In genomic region chr5:122899777-122900557, GRCm38 (mm10) we compare ENCODE assay signal across 8 mouse cellular contexts. TPM values are rescaled to one million over a fixed set of nuclear protein-coding genes. Genes with fewer than 3 reads are reported as not detected.
DNase-seq lines count a peak whose midpoint lies in the region; ATAC-seq and TF ChIP-seq lines count a peak whose summit lies in the region.

No protein-coding gene starts in this region.

- TF ChIP-seq RAD21 in MEL (IDR thresholded peaks at IDR 0.05; ENCODE audit: low read depth, low read length): no peak

- TF ChIP-seq EP300 in MEL (IDR thresholded peaks at IDR 0.05; ENCODE audit: low read depth in 1 of 2, low read length in 2 of 2): no peak

- peak; percentile 97 for ATAC-seq in forebrain, postnatal 0 days
- peak; percentile 99 for ATAC-seq in lung, embryonic 14.5 days (ENCODE audit: insufficient read depth)

- no peak for TF ChIP-seq CTCF in MEL (IDR thresholded peaks at IDR 0.05 in 2 of 3, conservative IDR thresholded peaks at IDR 0.05 in 1 of 3; ENCODE audit: control insufficient read depth in 1 of 3, insufficient read depth in 1 of 3, low read depth in 2 of 3, low read length in 3 of 3, poor library complexity in 1 of 3, severe bottlenecking in 1 of 3)
- no peak for TF ChIP-seq CTCF in cerebellum, adult 2 months (IDR thresholded peaks at IDR 0.05; ENCODE audit: borderline replicate concordance, insufficient read depth, low read depth, low read length)
- peak; percentile 30; the same call in 1 of the 2 replicates for TF ChIP-seq CTCF in forebrain, postnatal 0 days (IDR thresholded peaks at IDR 0.05; ENCODE audit: low read depth)
- TF ChIP-seq CTCF in lung, embryonic 14.5 days (IDR thresholded peaks at IDR 0.05; ENCODE audit: low read depth): no peak
- TF ChIP-seq CTCF in olfactory bulb, adult 2 months (IDR thresholded peaks at IDR 0.05; ENCODE audit: insufficient read depth, low read depth, low read length): no peak

- peaks cover 22% of the 10 kb centered on the region for H3K79me2 ChIP-seq in MEL (ENCODE audit: control insufficient read depth, insufficient read depth, low read length, poor library complexity)

- H3K4me1 ChIP-seq in MEL (ENCODE audit: control insufficient read depth in 1 of 2, insufficient read depth in 2 of 2, low read length in 2 of 2): peaks cover 11 to 33% of the 10 kb centered on the region in 2 experiments
- peaks cover 2% of the 10 kb centered on the region; the same call in 1 of the 2 replicates for H3K4me1 ChIP-seq in cerebellum, adult 2 months (ENCODE audit: control insufficient read depth, insufficient read depth, low read length)
- peaks cover 19% of the 10 kb centered on the region for H3K4me1 ChIP-seq in forebrain, postnatal 0 days (ENCODE audit: insufficient read depth)
- peaks cover 11% of the 10 kb centered on the region for H3K4me1 ChIP-seq in lung, embryonic 14.5 days (ENCODE audit: insufficient read depth)
- peaks cover 6% of the 10 kb centered on the region for H3K4me1 ChIP-seq in olfactory bulb, adult 2 months (ENCODE audit: control insufficient read depth, insufficient read depth, low read length)

- no peaks in the 10 kb centered on the region for H3K9me3 ChIP-seq in MEL (replicated peaks; ENCODE audit: insufficient read depth, low read length)
- no peaks in the 10 kb centered on the region for H3K9me3 ChIP-seq in forebrain, postnatal 0 days (ENCODE audit: low read length)
- no peaks in the 10 kb centered on the region for H3K9me3 ChIP-seq in lung, embryonic 14.5 days (ENCODE audit: low read depth, low read length)

- peak overlapping the region; percentile 82 to 99 for H3K4me3 ChIP-seq in MEL (ENCODE audit: control insufficient read depth in 1 of 2, insufficient read depth in 1 of 2, low read depth in 2 of 2, low read length in 2 of 2)
- H3K4me3 ChIP-seq in cerebellum, adult 2 months (replicated peaks; ENCODE audit: insufficient read depth, low read depth, low read length): peak overlapping the region; percentile 69
- peak overlapping the region; percentile 93 for H3K4me3 ChIP-seq in forebrain, postnatal 0 days (ENCODE audit: low read depth, low read length)
- peak overlapping the region; percentile 78 for H3K4me3 ChIP-seq in lung, embryonic 14.5 days (ENCODE audit: low read depth, low read length)
- peak overlapping the region; percentile 78 for H3K4me3 ChIP-seq in olfactory bulb, adult 2 months (ENCODE audit: insufficient read depth, low read depth, low read length)

- H3K36me3 ChIP-seq in MEL (ENCODE audit: control insufficient read depth in 1 of 2, insufficient read depth in 2 of 2, low read length in 2 of 2): peaks cover 0 to 30% of the 10 kb centered on the region in 2 experiments; a peak in 2 of 4 replicates
- no peaks in the 10 kb centered on the region; the same call in 1 of the 2 replicates for H3K36me3 ChIP-seq in forebrain, postnatal 0 days (ENCODE audit: insufficient read depth)
- H3K36me3 ChIP-seq in lung, embryonic 14.5 days (ENCODE audit: insufficient read depth): no peaks in the 10 kb centered on the region

- H3K27ac ChIP-seq in MEL (ENCODE audit: control insufficient read depth, low read depth, low read length): peak overlapping the region; percentile 54
- peak overlapping the region; percentile 34; the same call in 1 of the 2 replicates for H3K27ac ChIP-seq in cerebellum, adult 2 months (ENCODE audit: insufficient read depth, low read length)
- peak overlapping the region; percentile 87 for H3K27ac ChIP-seq in forebrain, postnatal 0 days (ENCODE audit: low read depth, low read length)
- H3K27ac ChIP-seq in lung, embryonic 14.5 days (ENCODE audit: low read depth): peak overlapping the region; percentile 90
- no peak overlapping the region for H3K27ac ChIP-seq in olfactory bulb, adult 2 months (ENCODE audit: insufficient read depth, low read depth, low read length)

- peak overlapping the region; percentile 93 for H3K9ac ChIP-seq in MEL (ENCODE audit: control insufficient read depth, low read depth, low read length, poor library complexity, severe bottlenecking)
- peak overlapping the region; percentile 68 for H3K9ac ChIP-seq in forebrain, postnatal 0 days
- H3K9ac ChIP-seq in lung, embryonic 14.5 days: peak overlapping the region; percentile 90

- WGBS in cerebellum, adult 2 months: 2% methylated on average over 115 of the region's 120 CpGs
- WGBS in forebrain, postnatal 0 days: under 1% methylated on average over 92 of the region's 120 CpGs
- WGBS in lung, embryonic 14.5 days: under 1% methylated on average over 91 of the region's 120 CpGs
- under 1% methylated on average over 101 of the region's 120 CpGs for WGBS in olfactory bulb, adult 2 months

- H3K4me2 ChIP-seq in forebrain, postnatal 0 days (ENCODE audit: low read depth): peak overlapping the region; percentile 71
- peak overlapping the region; percentile 90 for H3K4me2 ChIP-seq in lung, embryonic 14.5 days

- H3K27me3 ChIP-seq in MEL (ENCODE audit: control insufficient read depth in 1 of 2, insufficient read depth in 2 of 2, low read length in 2 of 2): no peaks in the 10 kb centered on the region
- no peaks in the 10 kb centered on the region for H3K27me3 ChIP-seq in cerebellum, adult 2 months (ENCODE audit: control insufficient read depth, insufficient read depth, low read length)
- H3K27me3 ChIP-seq in forebrain, postnatal 0 days (ENCODE audit: insufficient read depth, low read length): no peaks in the 10 kb centered on the region
- no peaks in the 10 kb centered on the region for H3K27me3 ChIP-seq in lung, embryonic 14.5 days (ENCODE audit: insufficient read depth, low read length)

- TF ChIP-seq POLR2A in MEL (IDR thresholded peaks at IDR 0.05; ENCODE audit: control insufficient read depth in 1 of 2, insufficient read depth in 1 of 2, low read depth in 1 of 2, low read length in 2 of 2, poor library complexity in 1 of 2): peak; percentile 56 to 88; a peak in 3 of 4 replicates
- TF ChIP-seq POLR2A in cerebellum, adult 2 months (IDR thresholded peaks at IDR 0.05; ENCODE audit: borderline replicate concordance, insufficient read depth, low read length): 0 out of 2 replicates have a peak, but pooled peaks have one; percentile 34
- no peak; the same call in 1 of the 2 replicates for TF ChIP-seq POLR2A in olfactory bulb, adult 2 months (IDR thresholded peaks at IDR 0.05; ENCODE audit: insufficient read depth, low read depth, low read length)

- peak; percentile 90 for DNase-seq in MEL (ENCODE audit: low read depth, low spot score)
- DNase-seq in cerebellum, adult 2 months: peak; percentile 86 to 91
- DNase-seq in forebrain, postnatal 0 days: peak; percentile 95
- DNase-seq in heart, postnatal 4 days: peak; percentile 92
- DNase-seq in layer of hippocampus, adult 8-10 months (ENCODE audit: low spot score in 2 of 2): peak; percentile 70 to 71
- DNase-seq in lung, embryonic 14.5 days: peak; percentile 96
- peak; percentile 87 to 89 for DNase-seq in thymus, adult 18-20 months

TF ChIP-seq in MEL, 35 proteins besides CTCF, POLR2A, EP300 and RAD21:
- TF ChIP-seq ZKSCAN1 (IDR thresholded peaks at IDR 0.05; ENCODE audit: low read depth, low read length) (no peak), NRF1 (IDR thresholded peaks at IDR 0.05; ENCODE audit: insufficient read depth, low read depth, low read length, poor library complexity, severe bottlenecking) (peak; percentile 41; the same call in 1 of the 2 replicates), MAX (IDR thresholded peaks at IDR 0.05; ENCODE audit: low read length) (peak; percentile 49; the same call in 1 of the 2 replicates), MEF2A (IDR thresholded peaks at IDR 0.05; ENCODE audit: extremely low read depth, insufficient replicate concordance, low read depth, low read length, poor library complexity, severe bottlenecking) (no peak), ZMIZ1 (IDR thresholded peaks at IDR 0.05; ENCODE audit: low read depth, low read length) (0 out of 2 replicates have a peak, but pooled peaks have one; percentile 45), RCOR1 (IDR thresholded peaks at IDR 0.05; ENCODE audit: low read depth, low read length) (no peak), SIN3A (IDR thresholded peaks at IDR 0.05; ENCODE audit: low read length) (peak; percentile 51; the same call in 1 of the 2 replicates), NELFE (IDR thresholded peaks at IDR 0.05; ENCODE audit: low read depth, low read length) (peak; percentile 60), MYB (IDR thresholded peaks at IDR 0.05; ENCODE audit: low read depth, low read length) (peak; percentile 76), ELF1 (IDR thresholded peaks at IDR 0.05; ENCODE audit: low read depth, low read length) (peak; percentile 57; the same call in 1 of the 2 replicates), HCFC1 (IDR thresholded peaks at IDR 0.05; ENCODE audit: low read depth, low read length) (no peak), MXI1 (IDR thresholded peaks at IDR 0.05; ENCODE audit: low read depth, low read length) (peak; percentile 70; the same call in 1 of the 2 replicates)

RNA-seq across cellular contexts. Expression of gene Rnf34, which starts 50.1 kb away (rescaled TPM):
- total RNA-seq in MEL (2012; rRNA removed): 13.9 and 14.8 TPM in 2 replicates
- polyA plus RNA-seq in MEL (2012; ENCODE audit: insufficient read depth in 1 of 2, insufficient read length in 2 of 2, low read depth in 1 of 2, low replicate concordance in 2 of 2, missing spikeins in 1 of 2): 10 to 100 TPM in 1 of 2 experiments, not detected in 1; 27.4 TPM
- polyA plus RNA-seq in cerebellum, adult 2 months (2012; rRNA removed): 44.8 and 45.6 TPM in 2 replicates
- 32.1 and 39.3 TPM in 2 replicates for total RNA-seq in forebrain, postnatal 0 days (2014; rRNA removed)
- 46.1 and 46.6 TPM in 2 replicates for polyA plus RNA-seq in forebrain, postnatal 0 days (2015; fragmentation: Nextera tagmentation; extraction: Ambion mirVana)
- total RNA-seq in heart, postnatal 4 days (2021): 10 to 100 TPM; 32.6 to 34.0 TPM
- total RNA-seq in layer of hippocampus, adult 8-10 months (2022): 10 to 100 TPM; 49.7 to 59.8 (median 56.6) TPM
- polyA plus RNA-seq in lung, embryonic 14.5 days (2014; fragmentation: Nextera tagmentation; extraction: Ambion mirVana): 29.8 and 33.5 TPM in 2 replicates
- polyA plus RNA-seq in olfactory bulb, adult 2 months (2012; ENCODE audit: insufficient read depth, insufficient read length, low replicate concordance, missing spikeins): not detected in 2 replicates
